Mouse (Mus musculus): Measurements from ENCODE around the gene Nrp1. TPM values are rescaled to one million over a fixed set of nuclear protein-coding genes. Genes with fewer than 3 reads are reported as not detected.

Gene Nrp1
- total and polyA plus RNA-seq, 3 experiments = 7.3 to 14.7 (median 11.9) TPM

DNA sequence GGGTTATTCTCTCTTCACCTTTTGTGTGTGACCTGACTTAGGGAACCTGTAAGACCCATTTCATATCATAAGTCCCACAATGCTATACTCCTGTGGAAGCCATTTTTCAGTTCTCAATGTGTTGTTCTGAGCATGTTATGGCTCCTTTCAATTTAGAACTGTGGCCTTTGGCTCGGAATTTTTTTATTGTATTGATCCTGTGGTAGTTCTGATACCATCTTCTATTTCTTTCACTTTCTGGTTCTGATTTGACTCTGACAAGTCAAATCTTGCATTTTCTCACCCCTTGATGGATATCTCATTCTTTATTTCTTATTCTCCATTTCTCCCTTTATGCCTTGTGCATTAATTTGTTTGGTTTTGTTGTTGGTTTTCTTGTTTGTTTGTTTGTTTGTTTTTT is 167.5 kb downstream of the Nrp1 start:
- no peak overlapping the region for H3K9ac ChIP-seq (ENCODE audit: insufficient read depth, low read depth)
- H3K4me1 ChIP-seq (ENCODE audit: control insufficient read depth in 1 of 2, insufficient read depth in 2 of 2) = no peaks in the 10 kb centered on the region; a peak in 1 of 4 replicates
- no peaks in the 10 kb centered on the region for H3K36me3 ChIP-seq (replicated peaks in 1 of 2; ENCODE audit: control insufficient read depth in 1 of 2, insufficient read depth in 1 of 2, low read length in 1 of 2)
- dilution Hi-C loops (cut with MboI; ENCODE audit: extremely low pct_ligation_motif_present, extremely low pct_unique_long_range_greater_than_20kb, low sequenced_read_pairs) (no loop called here), in situ Hi-C loops (cut with MboI; ENCODE audit: low pct_ligation_motif_present, low pct_unique_long_range_greater_than_20kb, low sequenced_read_pairs) (no loop called here)
- no peak overlapping the region for H3K4me2 ChIP-seq (ENCODE audit: insufficient read depth, low read depth, poor library complexity, severe bottlenecking)
- no peaks in the 10 kb centered on the region for H3K79me2 ChIP-seq (replicated peaks; ENCODE audit: control insufficient read depth, extremely low read depth, insufficient read depth, poor library complexity, severe bottlenecking)
- no peak overlapping the region for H3K27ac ChIP-seq (ENCODE audit: insufficient read depth, low read depth)
- no peak overlapping the region for H3K4me3 ChIP-seq (replicated peaks in 1 of 3; ENCODE audit: low read depth in 2 of 3, low read length in 2 of 3, poor library complexity in 1 of 3)
- no peaks in the 10 kb centered on the region for H3K9me3 ChIP-seq (replicated peaks; ENCODE audit: low read length)
- no peak for DNase-seq (ENCODE audit: extremely low read depth)
- no peaks in the 10 kb centered on the region for H3K27me3 ChIP-seq (replicated peaks)
- TF ChIP-seq UBTF (IDR thresholded peaks at IDR 0.05; ENCODE audit: low read depth, low read length) = no peak

DNA sequence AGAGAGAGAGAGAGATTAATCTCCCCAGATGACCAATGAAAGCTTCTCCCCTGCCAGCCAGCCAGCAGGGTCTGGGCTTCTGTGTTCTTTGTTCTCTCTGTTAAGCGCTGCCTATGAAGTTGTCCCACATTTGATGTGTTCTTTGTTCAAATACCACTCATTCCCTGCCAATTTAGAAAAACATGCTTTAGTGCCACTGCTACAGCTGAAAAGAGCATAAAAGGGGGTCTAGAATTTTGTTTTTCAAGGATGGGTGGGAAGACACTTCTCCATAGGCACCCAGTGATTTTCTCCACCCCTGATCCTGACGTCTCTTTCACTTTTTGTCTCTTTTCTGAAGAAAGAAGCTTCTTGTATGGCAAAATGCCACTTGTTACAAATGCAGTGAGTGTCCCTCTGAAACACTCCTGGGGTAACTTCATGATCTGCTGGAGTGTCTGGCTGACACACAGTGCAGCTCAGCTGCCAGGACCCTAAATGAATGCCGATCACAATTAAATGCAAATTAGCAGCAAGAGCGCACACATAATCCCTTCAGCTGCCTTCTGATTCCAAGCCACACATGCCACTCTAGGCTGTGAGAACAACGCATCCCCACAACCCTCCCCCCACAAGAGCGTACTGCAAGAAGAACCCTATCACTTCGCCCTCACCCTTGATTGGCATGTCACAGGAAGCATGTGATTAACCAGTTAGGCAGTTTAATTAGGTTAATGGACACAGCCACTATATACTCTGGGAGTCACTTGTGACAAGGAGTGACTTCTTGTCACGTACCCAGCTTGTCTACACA is 170.4 kb downstream of the Nrp1 start:
- Histone ChIP-seq H3K79me2 (replicated peaks; ENCODE audit: control insufficient read depth, extremely low read depth, insufficient read depth, poor library complexity, severe bottlenecking) (no peaks in the 10 kb centered on the region), H3K9me3 (replicated peaks; ENCODE audit: low read length) (no peaks in the 10 kb centered on the region), H3K27ac (ENCODE audit: insufficient read depth, low read depth) (no peak overlapping the region), H3K36me3 (replicated peaks in 1 of 2; ENCODE audit: control insufficient read depth in 1 of 2, insufficient read depth in 1 of 2, low read length in 1 of 2) (no peaks in the 10 kb centered on the region), H3K9ac (ENCODE audit: insufficient read depth, low read depth) (no peak overlapping the region), H3K4me2 (ENCODE audit: insufficient read depth, low read depth, poor library complexity, severe bottlenecking) (no peak overlapping the region), H3K4me1 (ENCODE audit: control insufficient read depth in 1 of 2, insufficient read depth in 2 of 2) (peaks cover 0 to under 1% of the 10 kb centered on the region in 2 experiments; a peak in 2 of 4 replicates), H3K27me3 (replicated peaks) (no peaks in the 10 kb centered on the region), H3K4me3 (replicated peaks in 1 of 3; ENCODE audit: low read depth in 2 of 3, low read length in 2 of 3, poor library complexity in 1 of 3) (no peak overlapping the region)
- dilution Hi-C loops (cut with MboI; ENCODE audit: extremely low pct_ligation_motif_present, extremely low pct_unique_long_range_greater_than_20kb, low sequenced_read_pairs) (no loop called here), in situ Hi-C loops (cut with MboI; ENCODE audit: low pct_ligation_motif_present, low pct_unique_long_range_greater_than_20kb, low sequenced_read_pairs) (no loop called here)
- no peak for DNase-seq (ENCODE audit: extremely low read depth)
- no peak for TF ChIP-seq ETS1 (conservative IDR thresholded peaks at IDR 0.05; ENCODE audit: low read depth, low read length)
- TF ChIP-seq SIN3A (IDR thresholded peaks at IDR 0.05; ENCODE audit: low read length) = no peak
- TF ChIP-seq CHD2 (IDR thresholded peaks at IDR 0.05; ENCODE audit: low read length) = no peak
- TF ChIP-seq MYC (IDR thresholded peaks at IDR 0.05; ENCODE audit: low read depth, low read length) = no peak
- no peak for TF ChIP-seq CHD1 (IDR thresholded peaks at IDR 0.05; ENCODE audit: low read depth, low read length)
- TF ChIP-seq KAT2A (IDR thresholded peaks at IDR 0.05; ENCODE audit: insufficient replicate concordance, low read length) = no peak
- TF ChIP-seq ELF1 (IDR thresholded peaks at IDR 0.05; ENCODE audit: low read depth, low read length) = no peak
- TF ChIP-seq RCOR1 (conservative IDR thresholded peaks at IDR 0.05; ENCODE audit: low read depth, low read length) = no peak
- no peak for TF ChIP-seq JUN (IDR thresholded peaks at IDR 0.05; ENCODE audit: insufficient read depth, low read depth, low read length)
- TF ChIP-seq ZKSCAN1 (IDR thresholded peaks at IDR 0.05; ENCODE audit: borderline replicate concordance, low read depth, low read length) = no peak

DNA sequence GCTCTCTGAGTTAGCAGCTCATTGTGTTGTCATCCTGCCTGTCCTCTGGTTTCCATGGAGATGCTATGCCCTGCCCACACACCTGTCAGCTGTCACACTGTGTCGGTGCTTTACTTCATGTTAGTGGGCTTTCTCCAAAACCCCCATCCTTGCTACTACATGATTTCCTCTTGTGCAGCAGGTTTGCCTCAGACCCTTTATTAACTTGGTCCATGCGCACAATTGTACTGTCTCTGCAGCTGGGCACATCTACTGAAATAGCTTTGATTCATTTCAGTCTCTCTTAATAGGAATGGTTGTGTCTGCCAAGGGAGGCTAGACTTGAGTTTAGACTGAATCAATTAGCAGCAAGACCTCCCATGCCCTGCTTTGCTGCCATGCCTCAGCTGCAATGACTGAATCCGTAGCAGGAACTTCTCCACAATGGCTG is 176.1 kb downstream of the Nrp1 start:
- no peaks in the 10 kb centered on the region for H3K9me3 ChIP-seq (replicated peaks; ENCODE audit: low read length)
- no peak overlapping the region for H3K4me2 ChIP-seq (ENCODE audit: insufficient read depth, low read depth, poor library complexity, severe bottlenecking)
- dilution Hi-C loops (cut with MboI; ENCODE audit: extremely low pct_ligation_motif_present, extremely low pct_unique_long_range_greater_than_20kb, low sequenced_read_pairs) = no loop called here
- TF ChIP-seq ETS1 (conservative IDR thresholded peaks at IDR 0.05; ENCODE audit: low read depth, low read length) = no peak
- no peak for TF ChIP-seq POLR2AphosphoS2 (IDR thresholded peaks at IDR 0.05; ENCODE audit: low read depth, low read length)
- TF ChIP-seq TCF12 (IDR thresholded peaks at IDR 0.05; ENCODE audit: low read depth, low read length) = peak; percentile 32; the same call in 1 of the 2 replicates
- TF ChIP-seq ZNF384 (IDR thresholded peaks at IDR 0.05; ENCODE audit: low read depth, low read length) = no peak
- H3K4me1 ChIP-seq (ENCODE audit: control insufficient read depth in 1 of 2, insufficient read depth in 2 of 2) = peaks cover 8 to 25% of the 10 kb centered on the region in 2 experiments; a peak in 3 of 4 replicates
- in situ Hi-C loops (cut with MboI; ENCODE audit: low pct_ligation_motif_present, low pct_unique_long_range_greater_than_20kb, low sequenced_read_pairs) = no loop called here
- DNase-seq (ENCODE audit: extremely low read depth) = peak; percentile 54
- H3K4me3 ChIP-seq (replicated peaks in 1 of 3; ENCODE audit: low read depth in 2 of 3, low read length in 2 of 3, poor library complexity in 1 of 3) = no peak overlapping the region
- no peaks in the 10 kb centered on the region for H3K79me2 ChIP-seq (replicated peaks; ENCODE audit: control insufficient read depth, extremely low read depth, insufficient read depth, poor library complexity, severe bottlenecking)
- H3K27ac ChIP-seq (ENCODE audit: insufficient read depth, low read depth) = no peak overlapping the region
- H3K9ac ChIP-seq (ENCODE audit: insufficient read depth, low read depth) = no peak overlapping the region
- H3K27me3 ChIP-seq (replicated peaks) = no peaks in the 10 kb centered on the region
- no peaks in the 10 kb centered on the region for H3K36me3 ChIP-seq (replicated peaks in 1 of 2; ENCODE audit: control insufficient read depth in 1 of 2, insufficient read depth in 1 of 2, low read length in 1 of 2)

Data from CH12.LX (cell line).